Mouse (Mus musculus): ENCODE results near the gene Ssxb5. TPM values are rescaled to one million over a fixed set of nuclear protein-coding genes. Genes with fewer than 3 reads are reported as not detected.
"Not testable (repeated sequence)": the region's sequence is repeated elsewhere in the genome, so short reads cannot be mapped to it uniquely, and the experiment has no call there.

Gene Ssxb5
- not detected in 2 replicates for polyA plus RNA-seq (2016; fragmentation: Nextera tagmentation; extraction: Ambion mirVana)

DNA sequence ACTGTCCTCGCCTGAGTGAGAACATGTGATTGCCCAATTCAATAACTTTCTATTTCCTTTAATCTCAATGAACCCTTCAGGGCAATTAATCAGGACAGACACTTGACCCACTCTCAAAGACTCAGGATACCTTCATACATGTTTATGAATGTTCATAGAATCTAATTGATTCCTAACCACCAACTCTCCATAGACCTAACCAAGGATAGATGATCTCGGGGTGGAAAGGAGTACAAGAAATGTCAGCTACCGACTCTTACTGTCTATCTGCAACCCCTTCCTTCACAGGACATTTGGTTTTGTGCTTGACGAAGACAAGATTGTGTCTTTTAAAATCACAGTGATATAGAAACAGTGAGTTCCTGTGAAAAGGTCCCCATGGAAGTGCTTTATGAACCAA is at the start of gene Ssxb5:
Gene Ssxb5, plus strand, starts transcription at position 301 of the 400 bp plus-strand sequence.
- not testable (repeated sequence) for H3K9me3 ChIP-seq; H3K4me2 ChIP-seq; H3K9ac ChIP-seq; H3K27ac ChIP-seq; ATAC-seq (ENCODE audit: low FRiP score); H3K27me3 ChIP-seq; H3K4me3 ChIP-seq (replicated peaks); H3K4me1 ChIP-seq; H3K36me3 ChIP-seq (replicated peaks)
- WGBS = 79% methylated on average over 4 of the region's 4 CpGs

DNA sequence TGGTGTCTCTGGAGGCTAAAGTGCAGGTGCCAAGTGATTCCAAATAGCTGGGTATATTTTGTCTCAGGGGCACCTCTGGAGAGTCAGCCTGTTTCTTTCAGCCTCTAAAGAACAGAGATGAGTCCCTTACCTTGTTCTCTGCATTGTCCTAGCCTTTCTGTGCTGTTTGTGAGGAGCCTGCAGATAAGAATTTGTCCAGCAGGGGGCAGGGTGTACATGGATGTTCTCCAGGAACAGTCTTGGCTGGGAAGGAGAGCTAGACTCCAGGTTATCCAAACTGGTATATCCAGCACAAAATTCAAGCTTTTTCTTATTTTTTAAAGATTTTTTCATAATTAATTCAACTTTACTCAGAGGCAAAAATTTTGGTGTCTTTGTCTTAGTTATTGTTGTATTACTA is 28.6 kb downstream of the Ssxb5 start:
- no peak overlapping the region for H3K4me3 ChIP-seq (replicated peaks)
- H3K9ac ChIP-seq = no peak overlapping the region
- no peaks in the 10 kb centered on the region for H3K9me3 ChIP-seq
- H3K4me2 ChIP-seq = no peak overlapping the region
- ATAC-seq (ENCODE audit: low FRiP score) = no peak
- H3K27ac ChIP-seq = no peak overlapping the region
- H3K4me1 ChIP-seq = no peaks in the 10 kb centered on the region
- no peaks in the 10 kb centered on the region for H3K36me3 ChIP-seq (replicated peaks)
- no peaks in the 10 kb centered on the region for H3K27me3 ChIP-seq

DNA sequence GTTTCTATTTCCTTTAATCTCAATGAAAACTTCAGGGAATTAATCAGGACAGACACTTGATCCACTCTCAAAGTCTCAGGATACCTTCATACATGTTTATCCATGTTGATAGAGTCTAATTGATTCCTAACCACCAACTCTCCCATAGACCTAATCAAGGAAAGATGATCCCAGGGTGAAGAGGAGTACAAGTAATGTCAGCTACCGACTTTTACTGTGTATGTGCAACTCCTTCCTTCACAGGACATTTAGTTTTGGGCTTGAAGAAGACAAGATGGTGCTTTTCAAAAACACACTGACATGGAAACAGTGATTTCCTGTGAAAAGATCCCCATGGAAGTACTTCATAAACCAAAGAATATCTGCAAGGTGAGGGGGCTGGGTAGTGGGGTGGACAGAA is 40.2 kb downstream of the Ssxb5 start, which contains the start of gene Gm6592:
Gene Gm6592, plus strand, starts transcription at position 301 of the 400 bp plus-strand sequence.
- H3K9me3 ChIP-seq = no peaks in the 10 kb centered on the region
- no peak within 1 kb of the TSS for H3K27ac ChIP-seq
- 64% methylated on average over 1 of the region's 1 CpGs for WGBS
- H3K9ac ChIP-seq = no peak within 1 kb of the TSS
- no peak for ATAC-seq (ENCODE audit: low FRiP score)
- no peaks in the 10 kb centered on the region for H3K36me3 ChIP-seq (replicated peaks)
- H3K4me3 ChIP-seq (replicated peaks) = no peak within 1 kb of the TSS
- no peaks in the 10 kb centered on the region for H3K4me1 ChIP-seq
- no peak within 1 kb of the TSS for H3K4me2 ChIP-seq
- H3K27me3 ChIP-seq = no peaks in the 10 kb centered on the region

DNA sequence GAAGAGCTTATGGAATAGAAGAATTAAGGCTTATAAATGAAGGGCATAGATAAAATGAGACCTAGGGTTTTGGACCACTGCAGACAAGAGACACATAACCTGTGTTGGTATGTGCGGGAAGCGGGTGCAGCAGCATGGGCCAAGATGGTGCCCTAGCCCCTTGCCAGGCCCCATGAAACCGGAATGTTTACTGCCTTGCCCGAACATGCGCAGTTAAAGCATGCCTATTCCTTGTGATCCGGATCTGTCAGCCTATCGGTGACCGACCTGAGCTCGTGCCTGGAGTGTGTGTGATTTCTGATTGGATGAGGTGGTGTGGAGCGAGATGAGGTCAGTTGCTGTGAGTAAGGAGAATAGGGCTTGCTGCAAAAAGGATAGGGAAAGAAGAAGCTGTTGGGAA is 49.0 kb downstream of the Ssxb5 start:
- Histone ChIP-seq H3K27ac (no peak overlapping the region), H3K36me3 (replicated peaks) (no peaks in the 10 kb centered on the region), H3K4me2 (no peak overlapping the region), H3K9me3 (no peaks in the 10 kb centered on the region), H3K9ac (no peak overlapping the region), H3K4me3 (replicated peaks) (no peak overlapping the region), H3K27me3 (no peaks in the 10 kb centered on the region), H3K4me1 (no peaks in the 10 kb centered on the region)
- ATAC-seq (ENCODE audit: low FRiP score) = no peak
- 94% methylated on average over 10 of the region's 10 CpGs for WGBS

Other genes with a start within 250 kb of the Ssxb5 start
- gene Ssxb3, start 211.9 kb upstream of the Ssxb5 start, polyA plus RNA-seq (2016; fragmentation: Nextera tagmentation; extraction: Ambion mirVana) = not detected in 2 replicates
- not detected in 2 replicates for gene Ssxb8, start 112.8 kb upstream of the Ssxb5 start, polyA plus RNA-seq (2016; fragmentation: Nextera tagmentation; extraction: Ambion mirVana)
- not detected in 2 replicates for gene Ssx9, start 55.3 kb upstream of the Ssxb5 start, polyA plus RNA-seq (2016; fragmentation: Nextera tagmentation; extraction: Ambion mirVana)
- gene Gm6592, start 40.3 kb downstream of the Ssxb5 start, polyA plus RNA-seq (2016; fragmentation: Nextera tagmentation; extraction: Ambion mirVana) = not detected in 2 replicates
- not detected in 2 replicates for gene Gm5751, start 70.6 kb downstream of the Ssxb5 start, polyA plus RNA-seq (2016; fragmentation: Nextera tagmentation; extraction: Ambion mirVana)
- gene B630019K06Rik, start 88.7 kb downstream of the Ssxb5 start, polyA plus RNA-seq (2016; fragmentation: Nextera tagmentation; extraction: Ambion mirVana) = 9.4 and 9.7 TPM in 2 replicates
- gene Fthl17b, start 159.3 kb downstream of the Ssxb5 start, polyA plus RNA-seq (2016; fragmentation: Nextera tagmentation; extraction: Ambion mirVana) = not detected in 2 replicates
- gene Fthl17c, start 172.9 kb downstream of the Ssxb5 start, polyA plus RNA-seq (2016; fragmentation: Nextera tagmentation; extraction: Ambion mirVana) = not detected in 2 replicates
- not detected in 2 replicates for gene Fthl17d, start 183.1 kb downstream of the Ssxb5 start, polyA plus RNA-seq (2016; fragmentation: Nextera tagmentation; extraction: Ambion mirVana)
- gene Fthl17e, start 229.8 kb downstream of the Ssxb5 start, polyA plus RNA-seq (2016; fragmentation: Nextera tagmentation; extraction: Ambion mirVana) = not detected in 2 replicates

Measured in forebrain, embryonic 12.5 days (tissue).